ENCODE assay signal across 30 mouse cellular contexts in the genomic region with DNA sequence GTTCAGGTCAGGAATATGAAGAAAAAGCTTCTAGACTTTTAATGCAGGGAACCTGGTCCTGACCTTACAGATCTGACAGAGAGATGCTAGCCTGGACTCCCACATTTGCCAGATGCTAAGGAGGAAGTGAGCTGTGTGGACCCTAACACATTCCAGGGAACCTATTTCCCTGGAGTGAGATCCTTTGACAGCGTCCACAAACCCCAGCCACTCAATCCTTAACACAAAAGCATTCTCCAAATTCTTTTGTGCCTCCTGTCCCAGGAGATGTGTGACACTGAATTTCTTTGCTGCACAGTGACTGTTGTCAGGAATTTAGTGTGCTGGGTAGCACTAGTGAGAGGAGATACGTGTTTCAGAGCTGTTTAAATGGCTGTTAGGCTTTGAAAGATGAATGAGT. TPM values are rescaled to one million over a fixed set of nuclear protein-coding genes. Genes with fewer than 3 reads are reported as not detected.
A peak's percentile ranks its signal among the peaks of the same experiment; 100 is the strongest.
DNase-seq lines count a peak whose midpoint lies in the region; ATAC-seq lines count a peak whose summit lies in the region.
"Had no signal": no experiment of that assay in that cellular context is flagged by ENCODE, and none has a peak within 500 bp of the region (broad histone marks: within the 10 kb centered on the region; RNA-seq: fewer than 3 reads in every experiment).

No protein-coding gene starts in this region.

- H3K27me3 ChIP-seq in forebrain, embryonic 10.5 days (ENCODE audit: poor library complexity, severe bottlenecking), result no peaks in the 10 kb centered on the region
- no peaks in the 10 kb centered on the region for H3K27me3 ChIP-seq in forebrain, embryonic 15.5 days
- H3K27me3 ChIP-seq in hindbrain, embryonic 11.5 days (ENCODE audit: control insufficient read depth, insufficient read depth, low read length), result no peaks in the 10 kb centered on the region
- H3K27me3 ChIP-seq in hindbrain, embryonic 12.5 days, result no peaks in the 10 kb centered on the region
- no peaks in the 10 kb centered on the region for H3K27me3 ChIP-seq in embryonic facial prominence, embryonic 11.5 days (ENCODE audit: control insufficient read depth, insufficient read depth, low read length)
- H3K27me3 ChIP-seq: CH12.LX; forebrain, embryonic 12.5 days; liver, embryonic 15.5 days; midbrain, embryonic 13.5 days had no signal

- no peak for DNase-seq in forebrain, embryonic 10.5 days (ENCODE audit: extremely low spot score, low spot score)
- peak; percentile 2 for DNase-seq in hindbrain, embryonic 11.5 days (ENCODE audit: low spot score)
- DNase-seq in ES-CJ7 (ENCODE audit: low read depth, low spot score), result peak; percentile 9
- peak; percentile 24 for DNase-seq in embryonic facial prominence, embryonic 11.5 days (ENCODE audit: low spot score)
- no peak for DNase-seq in cerebellum, postnatal 25 days
- DNase-seq: adrenal gland, postnatal 25 days; B cell, adult 2 months; cerebellum, adult 9-11 months; heart, postnatal 36 days; kidney, postnatal 25 days; liver; right cerebral cortex, postnatal 14 days had no signal

- WGBS in forebrain, embryonic 10.5 days, result 16% methylated on average over 2 of the region's 2 CpGs
- WGBS in forebrain, embryonic 15.5 days, result 2% methylated on average over 2 of the region's 2 CpGs
- 3% methylated on average over 2 of the region's 2 CpGs for WGBS in hindbrain, embryonic 11.5 days
- WGBS in hindbrain, embryonic 12.5 days, result 6% methylated on average over 2 of the region's 2 CpGs
- 14% methylated on average over 2 of the region's 2 CpGs for WGBS in embryonic facial prominence, embryonic 11.5 days

- H3K4me3 ChIP-seq in forebrain, embryonic 10.5 days, result no peak overlapping the region
- H3K4me3 ChIP-seq in forebrain, embryonic 15.5 days, result no peak overlapping the region
- H3K4me3 ChIP-seq in hindbrain, embryonic 11.5 days (ENCODE audit: low read depth, low read length), result no peak overlapping the region
- no peak overlapping the region for H3K4me3 ChIP-seq in hindbrain, embryonic 12.5 days
- H3K4me3 ChIP-seq in embryonic facial prominence, embryonic 11.5 days (ENCODE audit: low read depth, low read length), result no peak overlapping the region
- H3K4me3 ChIP-seq: forebrain, embryonic 12.5 days; layer of hippocampus, adult 2 months; limb, embryonic 10.5 days; liver, embryonic 15.5 days; midbrain, embryonic 13.5 days had no signal

- peaks cover 14% of the 10 kb centered on the region for H3K4me1 ChIP-seq in forebrain, embryonic 10.5 days
- H3K4me1 ChIP-seq in forebrain, embryonic 15.5 days, result no peaks in the 10 kb centered on the region
- H3K4me1 ChIP-seq in hindbrain, embryonic 11.5 days (replicated peaks; ENCODE audit: control insufficient read depth, insufficient read depth, low read length), result no peaks in the 10 kb centered on the region
- 0 out of 2 replicates have a peak, but pooled peaks cover 2% of the 10 kb centered on the region for H3K4me1 ChIP-seq in hindbrain, embryonic 12.5 days
- H3K4me1 ChIP-seq in embryonic facial prominence, embryonic 11.5 days (ENCODE audit: control insufficient read depth, insufficient read depth, low read length), result no peaks in the 10 kb centered on the region
- H3K4me1 ChIP-seq: liver, embryonic 15.5 days had no signal

- ATAC-seq in forebrain, embryonic 15.5 days (replicated peaks), result no peak
- no peak for ATAC-seq in hindbrain, embryonic 11.5 days (ENCODE audit: low FRiP score)
- ATAC-seq in hindbrain, embryonic 12.5 days (ENCODE audit: low FRiP score), result no peak
- ATAC-seq in embryonic facial prominence, embryonic 11.5 days (replicated peaks; ENCODE audit: insufficient number of reproducible peaks, low FRiP score, low TSS enrichment, low read depth), result no peak
- ATAC-seq: hindbrain, postnatal 0 days; intestine, embryonic 16.5 days; lung, postnatal 0 days; midbrain, embryonic 13.5 days had no signal

- no peaks in the 10 kb centered on the region for H3K36me3 ChIP-seq in forebrain, embryonic 10.5 days (replicated peaks)
- no peaks in the 10 kb centered on the region for H3K36me3 ChIP-seq in forebrain, embryonic 15.5 days
- H3K36me3 ChIP-seq in hindbrain, embryonic 11.5 days (ENCODE audit: control insufficient read depth, insufficient read depth, low read length), result no peaks in the 10 kb centered on the region
- no peaks in the 10 kb centered on the region for H3K36me3 ChIP-seq in hindbrain, embryonic 12.5 days
- H3K36me3 ChIP-seq in embryonic facial prominence, embryonic 11.5 days (replicated peaks; ENCODE audit: control insufficient read depth, insufficient read depth, low read depth, low read length), result no peaks in the 10 kb centered on the region
- H3K36me3 ChIP-seq: forebrain, embryonic 12.5 days; limb, embryonic 10.5 days; liver, embryonic 15.5 days; midbrain, embryonic 13.5 days had no signal

- H3K9ac ChIP-seq in forebrain, embryonic 15.5 days (replicated peaks), result no peak overlapping the region
- no peak overlapping the region for H3K9ac ChIP-seq in hindbrain, embryonic 11.5 days (ENCODE audit: low read depth, low read length)
- no peak overlapping the region for H3K9ac ChIP-seq in hindbrain, embryonic 12.5 days
- no peak overlapping the region for H3K9ac ChIP-seq in embryonic facial prominence, embryonic 11.5 days (replicated peaks; ENCODE audit: low read length)
- H3K9ac ChIP-seq: forebrain, embryonic 12.5 days; liver, embryonic 15.5 days; midbrain, embryonic 13.5 days had no signal

- no peaks in the 10 kb centered on the region for H3K9me3 ChIP-seq in forebrain, embryonic 10.5 days
- no peaks in the 10 kb centered on the region for H3K9me3 ChIP-seq in forebrain, embryonic 15.5 days
- H3K9me3 ChIP-seq in hindbrain, embryonic 11.5 days (ENCODE audit: control insufficient read depth, low read length), result no peaks in the 10 kb centered on the region
- no peaks in the 10 kb centered on the region for H3K9me3 ChIP-seq in hindbrain, embryonic 12.5 days (replicated peaks)
- no peaks in the 10 kb centered on the region for H3K9me3 ChIP-seq in embryonic facial prominence, embryonic 11.5 days (replicated peaks; ENCODE audit: control insufficient read depth, low read length)
- H3K9me3 ChIP-seq: forebrain, embryonic 12.5 days; limb, embryonic 10.5 days; liver, embryonic 15.5 days; midbrain, embryonic 13.5 days had no signal

- H3K27ac ChIP-seq in forebrain, embryonic 10.5 days, result 0 out of 2 replicates have a peak overlapping the region, but pooled peaks have one; percentile 9
- H3K27ac ChIP-seq in forebrain, embryonic 15.5 days (replicated peaks), result no peak overlapping the region
- H3K27ac ChIP-seq in hindbrain, embryonic 11.5 days (ENCODE audit: low read depth, low read length), result no peak overlapping the region
- H3K27ac ChIP-seq in hindbrain, embryonic 12.5 days, result no peak overlapping the region
- H3K27ac ChIP-seq in embryonic facial prominence, embryonic 11.5 days (replicated peaks; ENCODE audit: low read depth, low read length), result no peak overlapping the region
- H3K27ac ChIP-seq: forebrain, embryonic 12.5 days; hindbrain, postnatal 0 days; layer of hippocampus, adult 2 months; limb, embryonic 10.5 days; liver, embryonic 15.5 days; midbrain, embryonic 13.5 days had no signal

- H3K4me2 ChIP-seq in forebrain, embryonic 15.5 days (replicated peaks), result no peak overlapping the region
- no peak overlapping the region for H3K4me2 ChIP-seq in hindbrain, embryonic 11.5 days (replicated peaks; ENCODE audit: low read depth, low read length)
- no peak overlapping the region for H3K4me2 ChIP-seq in hindbrain, embryonic 12.5 days (replicated peaks)
- no peak overlapping the region for H3K4me2 ChIP-seq in embryonic facial prominence, embryonic 11.5 days (ENCODE audit: low read depth, low read length)
- H3K4me2 ChIP-seq: forebrain, embryonic 12.5 days; liver, embryonic 15.5 days; midbrain, embryonic 13.5 days had no signal

RNA-seq across cellular contexts. Expression of a gene that starts 9.2 kb away (rescaled TPM):
- polyA plus RNA-seq in forebrain, embryonic 10.5 days (2016; fragmentation: Nextera tagmentation; extraction: Ambion mirVana), result not detected in 2 replicates
- not detected in 2 replicates for polyA plus RNA-seq in forebrain, embryonic 15.5 days (2015; fragmentation: Nextera tagmentation; extraction: Ambion mirVana)
- not detected in 2 replicates for polyA plus RNA-seq in hindbrain, embryonic 11.5 days (2014; fragmentation: Nextera tagmentation; extraction: Ambion mirVana)
- not detected in 2 replicates for polyA plus RNA-seq in hindbrain, embryonic 12.5 days (2016; fragmentation: Nextera tagmentation; extraction: Ambion mirVana)
- not detected in 2 replicates for polyA plus RNA-seq in embryonic facial prominence, embryonic 11.5 days (2014; fragmentation: Nextera tagmentation; extraction: Ambion mirVana)
- polyA plus RNA-seq: brain, embryonic 14.5 days; forebrain, embryonic 12.5 days; gonadal fat pad, adult 2 months; heart, embryonic 14.5 days; hindbrain, postnatal 0 days; intestine, embryonic 16.5 days; kidney, embryonic 14.5 days; limb, embryonic 10.5 days; liver, embryonic 15.5 days; lung, postnatal 0 days; midbrain, embryonic 13.5 days; neural tube, embryonic 11.5 days; urinary bladder, adult 2 months had no signal

RNA-seq across cellular contexts. Expression of a gene that starts 41.0 kb away (rescaled TPM):
- not detected in 2 replicates for polyA plus RNA-seq in forebrain, embryonic 10.5 days (2016; fragmentation: Nextera tagmentation; extraction: Ambion mirVana)
- polyA plus RNA-seq in forebrain, embryonic 15.5 days (2015; fragmentation: Nextera tagmentation; extraction: Ambion mirVana), result not detected in 2 replicates
- polyA plus RNA-seq in hindbrain, embryonic 11.5 days (2014; fragmentation: Nextera tagmentation; extraction: Ambion mirVana), result not detected in 2 replicates
- not detected in 2 replicates for polyA plus RNA-seq in hindbrain, embryonic 12.5 days (2016; fragmentation: Nextera tagmentation; extraction: Ambion mirVana)
- not detected in 2 replicates for polyA plus RNA-seq in embryonic facial prominence, embryonic 11.5 days (2014; fragmentation: Nextera tagmentation; extraction: Ambion mirVana)
- polyA plus RNA-seq: brain, embryonic 14.5 days; cortical plate, adult 2 months; forebrain, embryonic 12.5 days; heart, embryonic 14.5 days; hindbrain, postnatal 0 days; kidney, embryonic 14.5 days; limb, embryonic 10.5 days; liver, embryonic 15.5 days; midbrain, embryonic 13.5 days; neural tube, embryonic 11.5 days; urinary bladder, adult 2 months had no signal

Comparison
In these comparisons a context has a peak if more than half of its experiments do, and no peak if none do; other contexts are left out.
1. DNase-seq: peak in hindbrain, embryonic 11.5 days (single experiment), ES-CJ7 (single experiment) and embryonic facial prominence, embryonic 11.5 days (single experiment); none in forebrain, embryonic 10.5 days (single experiment) and cerebellum, postnatal 25 days (0 of 2).